Mouse (Mus musculus) layer of hippocampus, postnatal 10 days (tissue): Measurements from ENCODE around the gene Tchh. TPM values are rescaled to one million over a fixed set of nuclear protein-coding genes. Genes with fewer than 3 reads are reported as not detected.
"Not testable (repeated sequence)": the region's sequence is repeated elsewhere in the genome, so short reads cannot be mapped to it uniquely, and the experiment has no call there.

Source experiments
- DNase-seq, 2 experiments: peaks; one replicate each; pipeline ENCODE4 v3.0.0; 2021; ENCODE audit warnings: low spot score in 2 of 2
- microRNA-seq, 2 experiments: library from miRNA; unstranded; fragments of <30 nt; microRNA quantifications; one replicate each; pipeline ENCODE4 v1.2.0; 2021
- total RNA-seq, 2 experiments: library from RNA; stranded (reverse); gene quantifications; 2 replicates each; pipeline ENCODE4 v1.2.3; 2021

The Tchh gene
- total RNA-seq, 2 experiments from 2014 or later = 1.4 to 1.6 TPM

GRCm38 (mm10) chr3:93493992-93494391 is 51.9 kb downstream of the Tchh start:
- DNase-seq = peak; percentile 43 to 64

DNA sequence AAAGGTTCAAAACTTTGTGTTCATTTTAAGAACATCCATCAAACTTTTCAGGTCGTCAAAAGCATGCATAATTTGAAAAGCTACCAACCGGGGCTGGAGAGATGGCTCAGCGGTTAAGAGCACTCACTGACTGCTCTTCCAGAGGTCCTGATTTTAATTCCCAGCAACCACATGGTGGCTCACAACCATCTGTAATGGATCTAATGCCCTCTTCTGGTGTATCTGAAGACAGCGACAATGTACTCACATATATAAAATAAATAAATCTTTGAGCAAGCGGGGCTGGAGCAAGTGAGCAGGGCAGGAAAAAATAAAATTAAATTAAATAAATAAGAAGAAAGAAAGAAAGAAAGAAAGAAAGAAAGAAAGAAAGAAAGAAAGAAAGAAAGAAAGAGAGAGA is 52.6 kb downstream of the Tchh start:
- not testable (repeated sequence) for DNase-seq

DNA sequence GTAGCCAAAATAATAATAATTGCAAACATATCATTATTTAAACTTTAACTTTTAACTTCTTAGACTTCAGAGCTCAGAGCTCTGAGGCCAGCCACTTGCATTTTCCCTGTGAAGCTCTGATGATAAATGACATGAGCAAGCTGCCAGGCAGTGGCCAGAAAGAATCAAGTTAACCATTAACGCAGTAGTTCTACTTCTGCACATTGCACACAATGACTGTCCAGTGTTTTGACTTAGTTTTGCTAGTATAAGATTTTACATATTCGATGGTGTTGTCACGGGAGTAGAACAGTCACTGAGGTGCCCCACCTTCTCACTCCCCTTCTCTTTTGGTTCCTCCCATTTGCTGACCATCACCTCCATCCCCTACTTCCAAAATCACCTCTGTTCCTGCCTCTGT is 55.0 kb downstream of the Tchh start:
- DNase-seq = no peak

Small RNAs within 50 kb of the gene (microRNA-seq; reads per million reads assigned to microRNA genes)
- 0 reads per million in 2 experiments for gene Gm22752

Other genes with a start within 250 kb of the Tchh start
- gene Flg2, start 245.1 kb upstream of the Tchh start, total RNA-seq = not detected
- gene Flg, start 168.8 kb upstream of the Tchh start, total RNA-seq = not detected
- gene Hrnr, start 122.6 kb upstream of the Tchh start, total RNA-seq = not detected
- not detected for gene Rptn, start 48.6 kb upstream of the Tchh start, total RNA-seq
- not detected for gene Tchhl1, start 26.4 kb downstream of the Tchh start, total RNA-seq
- gene S100a11, start 78.2 kb downstream of the Tchh start, total RNA-seq = 10 to 100 TPM; 16.1 to 20.2 TPM
- gene S100a10, start 112.8 kb downstream of the Tchh start, total RNA-seq = 10 to 100 TPM; 66.3 to 71.8 TPM
- gene Tdpoz2, start 210.4 kb downstream of the Tchh start, total RNA-seq = not detected
- not detected for gene Tdpoz1, start 234.0 kb downstream of the Tchh start, total RNA-seq